Mouse (Mus musculus): ENCODE data around the gene Efnb3. TPM values are rescaled to one million over a fixed set of nuclear protein-coding genes. Genes with fewer than 3 reads are reported as not detected.

Efnb3 gene
- total RNA-seq, 2 experiments from 2014 or later, result 0.52 to 3.0 TPM

GRCm38 (mm10) chr11:69526631-69527030 is 33.4 kb downstream of the Efnb3 start:
- ATAC-seq (replicated peaks; ENCODE audit: low FRiP score, low TSS enrichment, poor library complexity, severe bottlenecking), result no peak

GRCm38 (mm10) chr11:69525661-69526060 is 34.3 kb downstream of the Efnb3 start:
- no peak for ATAC-seq (replicated peaks; ENCODE audit: low FRiP score, low TSS enrichment, poor library complexity, severe bottlenecking)

- no peak for ATAC-seq (replicated peaks; ENCODE audit: low FRiP score, low TSS enrichment, poor library complexity, severe bottlenecking)
These were observed 36.4 kb downstream of the Efnb3 start for GRCm38 (mm10) chr11:69523651-69524050.

GRCm38 (mm10) chr11:69521526-69522149 is 38.4 kb downstream of the Efnb3 start:
- ATAC-seq (replicated peaks; ENCODE audit: low FRiP score, low TSS enrichment, poor library complexity, severe bottlenecking), result peak; percentile 62

- no peak for ATAC-seq (replicated peaks; ENCODE audit: low FRiP score, low TSS enrichment, poor library complexity, severe bottlenecking)
These were observed 40.0 kb downstream of the Efnb3 start for GRCm38 (mm10) chr11:69519976-69520375.

- no peak for ATAC-seq (replicated peaks; ENCODE audit: low FRiP score, low TSS enrichment, poor library complexity, severe bottlenecking)
These were observed 43.3 kb downstream of the Efnb3 start for GRCm38 (mm10) chr11:69516661-69517060.

GRCm38 (mm10) chr11:69516151-69516640 is 43.8 kb downstream of the Efnb3 start:
- no peak for ATAC-seq (replicated peaks; ENCODE audit: low FRiP score, low TSS enrichment, poor library complexity, severe bottlenecking)

- ATAC-seq (replicated peaks; ENCODE audit: low FRiP score, low TSS enrichment, poor library complexity, severe bottlenecking), result 0 out of 2 replicates have a peak, but pooled peaks have one; percentile 62
These were observed 46.2 kb downstream of the Efnb3 start for GRCm38 (mm10) chr11:69513840-69514239.

- ATAC-seq (replicated peaks; ENCODE audit: low FRiP score, low TSS enrichment, poor library complexity, severe bottlenecking), result peak; percentile 74
These were observed 49.1 kb downstream of the Efnb3 start for GRCm38 (mm10) chr11:69510796-69511496.

Other genes with a start within 250 kb of the Efnb3 start
- 40.0 and 56.6 TPM in 2 replicates for gene Cntrob, start 236.4 kb downstream of the Efnb3 start, total RNA-seq (2014; fragmentation: Nextera tagmentation)
- 19.7 and 31.6 TPM in 2 replicates for gene Cntrob, start 236.4 kb downstream of the Efnb3 start, total RNA-seq (2017)
- 77.9 and 81.4 TPM in 2 replicates for gene Trappc1, start 236.2 kb downstream of the Efnb3 start, total RNA-seq (2014; fragmentation: Nextera tagmentation)
- 82.4 and 97.4 TPM in 2 replicates for gene Trappc1, start 236.2 kb downstream of the Efnb3 start, total RNA-seq (2017)
- gene Kcnab3, start 233.9 kb downstream of the Efnb3 start, total RNA-seq (2014; fragmentation: Nextera tagmentation), result not detected in 2 replicates
- gene Kcnab3, start 233.9 kb downstream of the Efnb3 start, total RNA-seq (2017), result 0.38 TPM in 1 of 2 replicates, not detected in the other
- gene Rnf227, start 219.7 kb downstream of the Efnb3 start, total RNA-seq (2014; fragmentation: Nextera tagmentation), result 1.9 and 2.8 TPM in 2 replicates
- 3.3 and 5.6 TPM in 2 replicates for gene Rnf227, start 219.7 kb downstream of the Efnb3 start, total RNA-seq (2017)
- 45.7 and 57.3 TPM in 2 replicates for gene Chd3, start 190.8 kb downstream of the Efnb3 start, total RNA-seq (2014; fragmentation: Nextera tagmentation)
- 21.0 and 49.2 TPM in 2 replicates for gene Chd3, start 190.8 kb downstream of the Efnb3 start, total RNA-seq (2017)
- 161 and 169 TPM in 2 replicates for gene Naa38, start 164.7 kb downstream of the Efnb3 start, total RNA-seq (2014; fragmentation: Nextera tagmentation)
- gene Naa38, start 164.7 kb downstream of the Efnb3 start, total RNA-seq (2017), result 156 and 170 TPM in 2 replicates
- gene Cyb5d1, start 164.6 kb downstream of the Efnb3 start, total RNA-seq (2014; fragmentation: Nextera tagmentation), result 16.2 and 20.9 TPM in 2 replicates
- gene Cyb5d1, start 164.6 kb downstream of the Efnb3 start, total RNA-seq (2017), result 36.7 and 41.7 TPM in 2 replicates
- 0.37 TPM in 1 of 2 replicates, not detected in the other for gene Tmem88, start 162.0 kb downstream of the Efnb3 start, total RNA-seq (2014; fragmentation: Nextera tagmentation)
- gene Tmem88, start 162.0 kb downstream of the Efnb3 start, total RNA-seq (2017), result not detected in 2 replicates
- gene Kdm6b, start 146.5 kb downstream of the Efnb3 start, total RNA-seq (2014; fragmentation: Nextera tagmentation), result 19.3 and 22.1 TPM in 2 replicates
- 1.6 and 2.7 TPM in 2 replicates for gene Kdm6b, start 146.5 kb downstream of the Efnb3 start, total RNA-seq (2017)
- gene Dnah2, start 11.1 kb downstream of the Efnb3 start, total RNA-seq (2014; fragmentation: Nextera tagmentation), result not detected in 2 replicates
- gene Dnah2, start 11.1 kb downstream of the Efnb3 start, total RNA-seq (2017), result not detected in 2 replicates
- 36.5 and 51.0 TPM in 2 replicates for gene Wrap53, start 20.1 kb upstream of the Efnb3 start, total RNA-seq (2014; fragmentation: Nextera tagmentation)
- 9.6 and 14.5 TPM in 2 replicates for gene Wrap53, start 20.1 kb upstream of the Efnb3 start, total RNA-seq (2017)
- 286 and 348 TPM in 2 replicates for gene Trp53, start 20.2 kb upstream of the Efnb3 start, total RNA-seq (2014; fragmentation: Nextera tagmentation)
- gene Trp53, start 20.2 kb upstream of the Efnb3 start, total RNA-seq (2017), result 59.0 and 109 TPM in 2 replicates
- gene Atp1b2, start 45.7 kb upstream of the Efnb3 start, total RNA-seq (2014; fragmentation: Nextera tagmentation), result 291 and 408 TPM in 2 replicates
- gene Atp1b2, start 45.7 kb upstream of the Efnb3 start, total RNA-seq (2017), result 32.8 and 68.9 TPM in 2 replicates
- not detected in 2 replicates for gene Shbg, start 57.7 kb upstream of the Efnb3 start, total RNA-seq (2014; fragmentation: Nextera tagmentation)
- not detected in 2 replicates for gene Shbg, start 57.7 kb upstream of the Efnb3 start, total RNA-seq (2017)
- not detected in 2 replicates for gene Sat2, start 61.8 kb upstream of the Efnb3 start, total RNA-seq (2014; fragmentation: Nextera tagmentation)
- gene Sat2, start 61.8 kb upstream of the Efnb3 start, total RNA-seq (2017), result not detected in 2 replicates
- 67.4 and 83.1 TPM in 2 replicates for gene Fxr2, start 72.8 kb upstream of the Efnb3 start, total RNA-seq (2014; fragmentation: Nextera tagmentation)
- gene Fxr2, start 72.8 kb upstream of the Efnb3 start, total RNA-seq (2017), result 36.4 and 45.6 TPM in 2 replicates
- 0.45 TPM in 1 of 2 replicates, not detected in the other for gene Sox15, start 95.1 kb upstream of the Efnb3 start, total RNA-seq (2014; fragmentation: Nextera tagmentation)
- not detected in 2 replicates for gene Sox15, start 95.1 kb upstream of the Efnb3 start, total RNA-seq (2017)
- 47.6 and 58.3 TPM in 2 replicates for gene Mpdu1, start 102.4 kb upstream of the Efnb3 start, total RNA-seq (2014; fragmentation: Nextera tagmentation)
- 40.6 and 41.1 TPM in 2 replicates for gene Mpdu1, start 102.4 kb upstream of the Efnb3 start, total RNA-seq (2017)
- 5.1 and 6.3 TPM in 2 replicates for gene Cd68, start 105.9 kb upstream of the Efnb3 start, total RNA-seq (2014; fragmentation: Nextera tagmentation)
- gene Cd68, start 105.9 kb upstream of the Efnb3 start, total RNA-seq (2017), result 3.4 and 6.5 TPM in 2 replicates
- 918 and 983 TPM in 2 replicates for gene Eif4a1, start 112.2 kb upstream of the Efnb3 start, total RNA-seq (2014; fragmentation: Nextera tagmentation)
- gene Eif4a1, start 112.2 kb upstream of the Efnb3 start, total RNA-seq (2017), result 973 and 1,155 TPM in 2 replicates
- 96.1 and 117 TPM in 2 replicates for gene Senp3, start 121.9 kb upstream of the Efnb3 start, total RNA-seq (2014; fragmentation: Nextera tagmentation)
- gene Senp3, start 121.9 kb upstream of the Efnb3 start, total RNA-seq (2017), result 98.4 and 120 TPM in 2 replicates
- 5.0 and 6.5 TPM in 2 replicates for gene Tnfsf13, start 125.6 kb upstream of the Efnb3 start, total RNA-seq (2014; fragmentation: Nextera tagmentation)
- 11.7 and 23.0 TPM in 2 replicates for gene Tnfsf13, start 125.6 kb upstream of the Efnb3 start, total RNA-seq (2017)
- gene Tnfsf12, start 135.6 kb upstream of the Efnb3 start, total RNA-seq (2014; fragmentation: Nextera tagmentation), result 4.7 TPM in 1 of 2 replicates, not detected in the other
- 0.47 TPM in 1 of 2 replicates, not detected in the other for gene Tnfsf12, start 135.6 kb upstream of the Efnb3 start, total RNA-seq (2017)
- gene Tnfsfm13, start 135.9 kb upstream of the Efnb3 start, total RNA-seq (2014; fragmentation: Nextera tagmentation), result 0.20 TPM in 1 of 2 replicates, not detected in the other
- gene Tnfsfm13, start 135.9 kb upstream of the Efnb3 start, total RNA-seq (2017), result 0.80 and 1.4 TPM in 2 replicates
- gene Polr2a, start 198.4 kb upstream of the Efnb3 start, total RNA-seq (2014; fragmentation: Nextera tagmentation), result 106 TPM in 2 replicates
- gene Polr2a, start 198.4 kb upstream of the Efnb3 start, total RNA-seq (2017), result 11.9 and 26.6 TPM in 2 replicates
- not detected in 2 replicates for gene Slc35g3, start 201.8 kb upstream of the Efnb3 start, total RNA-seq (2014; fragmentation: Nextera tagmentation)
- not detected in 2 replicates for gene Slc35g3, start 201.8 kb upstream of the Efnb3 start, total RNA-seq (2017)
- gene Zbtb4, start 205.7 kb upstream of the Efnb3 start, total RNA-seq (2014; fragmentation: Nextera tagmentation), result 2.8 and 4.0 TPM in 2 replicates
- gene Zbtb4, start 205.7 kb upstream of the Efnb3 start, total RNA-seq (2017), result 1.1 and 2.1 TPM in 2 replicates
- 2.3 TPM in 1 of 2 replicates, not detected in the other for gene Chrnb1, start 235.7 kb upstream of the Efnb3 start, total RNA-seq (2014; fragmentation: Nextera tagmentation)
- 0.28 and 1.9 TPM in 2 replicates for gene Chrnb1, start 235.7 kb upstream of the Efnb3 start, total RNA-seq (2017)
- gene Fgf11, start 241.7 kb upstream of the Efnb3 start, total RNA-seq (2014; fragmentation: Nextera tagmentation), result 0.57 and 0.63 TPM in 2 replicates
- gene Fgf11, start 241.7 kb upstream of the Efnb3 start, total RNA-seq (2017), result 2.3 TPM in 1 of 2 replicates, not detected in the other
- not detected in 2 replicates for gene Tmem102, start 245.4 kb upstream of the Efnb3 start, total RNA-seq (2014; fragmentation: Nextera tagmentation)
- gene Tmem102, start 245.4 kb upstream of the Efnb3 start, total RNA-seq (2017), result not detected in 2 replicates